Mouse (Mus musculus) granulocyte monocyte progenitor cell, adult 5-6 weeks (primary cell): ENCODE data around the gene Mst1. TPM values are rescaled to one million over a fixed set of nuclear protein-coding genes. Genes with fewer than 3 reads are reported as not detected.
A peak's percentile ranks its signal among the peaks of the same experiment; 100 is the strongest.

Experiments used
- ATAC-seq: replicated peaks from 2 replicates; pipeline ENCODE4 v1.8.0; 2016; ENCODE audit warnings: mild to moderate bottlenecking, moderate TSS enrichment, inconsistent platforms; ENCODE audit not compliant: poor library complexity, severe bottlenecking
- total RNA-seq, 2 experiments: library from RNA; stranded (forward) in 1 of 2; stranded (reverse) in 1 of 2; fragments of 200-712, 200-1000 nt in 1 of 2; fragments of >200 nt in 1 of 2; fragmentation: Nextera tagmentation in 1 of 2; gene quantifications; 2 replicates each; pipeline ENCODE4 v1.2.3; 2014 to 2017

The Mst1 gene
- total RNA-seq, 2 experiments from 2014 or later, result 0.67 to 1.6 TPM

DNA sequence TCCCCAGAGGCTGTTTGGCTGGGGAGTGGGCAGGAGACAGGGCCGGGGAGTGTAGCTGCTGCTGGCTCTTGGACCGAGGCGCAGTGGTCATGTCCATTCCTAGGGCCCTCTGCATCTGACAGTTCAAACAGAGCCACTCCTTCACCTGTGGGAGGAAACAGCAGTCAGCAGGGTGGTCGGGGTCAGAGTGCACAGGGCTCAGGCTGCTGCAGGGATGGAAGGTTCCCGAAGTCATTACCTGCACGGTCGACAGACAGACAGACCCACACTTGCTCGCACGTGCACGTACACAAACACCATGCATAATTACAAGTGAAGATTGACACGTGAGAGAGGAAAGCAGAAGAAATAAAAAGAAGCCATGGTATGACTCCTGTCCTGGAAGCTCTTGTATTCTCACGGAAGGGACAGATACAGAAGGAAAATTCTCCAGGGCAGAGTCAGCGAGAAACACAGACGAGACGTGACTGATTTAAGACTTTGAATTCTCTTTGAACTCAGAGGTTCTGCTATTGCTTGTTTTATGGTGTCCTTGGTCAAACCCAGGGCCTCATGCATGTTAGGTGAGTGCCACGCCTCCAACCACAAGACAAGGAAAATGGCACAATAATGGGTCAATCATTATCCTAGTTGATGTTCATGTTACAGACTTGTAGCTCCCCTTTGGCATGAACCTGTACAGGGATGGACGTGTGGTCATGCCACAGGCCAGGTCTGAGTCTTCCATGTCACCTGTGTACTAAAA, 46.4 kb downstream of the Mst1 start:
- no peak for ATAC-seq

GRCm38 (mm10) chr9:108128248-108128647, 48.0 kb downstream of the Mst1 start:
- no peak for ATAC-seq

- peak; percentile 52; the same call in 1 of the 2 replicates for ATAC-seq
Measured at GRCm38 (mm10) chr9:108129042-108129948, 49.1 kb downstream of the Mst1 start.

- no peak for ATAC-seq
Measured at GRCm38 (mm10) chr9:108131502-108131901, 51.3 kb downstream of the Mst1 start.

- no peak for ATAC-seq
Measured at GRCm38 (mm10) chr9:108132373-108132772, 52.1 kb downstream of the Mst1 start.

DNA sequence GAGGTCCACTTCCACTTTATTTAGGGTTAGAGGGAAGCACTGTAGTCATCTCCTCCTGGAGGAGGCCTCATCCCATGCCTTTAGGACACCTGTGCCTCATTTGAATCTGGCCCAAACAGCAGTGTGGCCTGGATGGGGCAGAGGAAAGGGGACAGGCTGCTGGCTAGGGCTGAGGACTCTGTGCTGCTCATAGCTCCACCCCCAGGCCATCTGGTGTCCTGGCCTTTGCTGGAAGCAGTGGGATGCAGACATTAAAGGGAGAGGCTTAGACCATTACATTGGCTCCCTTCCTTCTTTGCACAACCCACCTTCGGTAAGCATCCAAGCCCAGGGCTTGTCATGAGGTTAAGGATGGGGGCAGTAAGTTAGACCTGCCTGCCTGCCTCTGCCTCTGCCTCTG, 53.2 kb downstream of the Mst1 start:
- no peak for ATAC-seq

Other genes with a start within 250 kb of the Mst1 start
- gene Rbm6, start 207.2 kb upstream of the Mst1 start, total RNA-seq (2014; fragmentation: Nextera tagmentation), result 99.9 and 115 TPM in 2 replicates
- gene Rbm6, start 207.2 kb upstream of the Mst1 start, total RNA-seq (2017), result 110 and 125 TPM in 2 replicates
- gene Mon1a, start 192.3 kb upstream of the Mst1 start, total RNA-seq (2014; fragmentation: Nextera tagmentation), result 6.1 and 9.3 TPM in 2 replicates
- gene Mon1a, start 192.3 kb upstream of the Mst1 start, total RNA-seq (2017), result 16.5 and 19.5 TPM in 2 replicates
- not detected in 2 replicates for gene Mst1r, start 173.6 kb upstream of the Mst1 start, total RNA-seq (2014; fragmentation: Nextera tagmentation)
- gene Mst1r, start 173.6 kb upstream of the Mst1 start, total RNA-seq (2017), result 0.26 and 6.3 TPM in 2 replicates
- not detected in 2 replicates for gene Actl11, start 152.0 kb upstream of the Mst1 start, total RNA-seq (2014; fragmentation: Nextera tagmentation)
- not detected in 2 replicates for gene Actl11, start 152.0 kb upstream of the Mst1 start, total RNA-seq (2017)
- not detected in 2 replicates for gene Camkv, start 144.8 kb upstream of the Mst1 start, total RNA-seq (2014; fragmentation: Nextera tagmentation)
- not detected in 2 replicates for gene Camkv, start 144.8 kb upstream of the Mst1 start, total RNA-seq (2017)
- 11.1 and 19.4 TPM in 2 replicates for gene Traip, start 130.3 kb upstream of the Mst1 start, total RNA-seq (2014; fragmentation: Nextera tagmentation)
- gene Traip, start 130.3 kb upstream of the Mst1 start, total RNA-seq (2017), result 24.0 and 29.7 TPM in 2 replicates
- gene Uba7, start 104.9 kb upstream of the Mst1 start, total RNA-seq (2014; fragmentation: Nextera tagmentation), result 79.1 and 88.9 TPM in 2 replicates
- gene Uba7, start 104.9 kb upstream of the Mst1 start, total RNA-seq (2017), result 21.4 and 33.4 TPM in 2 replicates
- 0.47 TPM in 1 of 2 replicates, not detected in the other for gene Gm20661, start 97.4 kb upstream of the Mst1 start, total RNA-seq (2014; fragmentation: Nextera tagmentation)
- gene Gm20661, start 97.4 kb upstream of the Mst1 start, total RNA-seq (2017), result not detected in 2 replicates
- 16.7 and 29.9 TPM in 2 replicates for gene Inka1, start 94.6 kb upstream of the Mst1 start, total RNA-seq (2014; fragmentation: Nextera tagmentation)
- gene Inka1, start 94.6 kb upstream of the Mst1 start, total RNA-seq (2017), result 18.6 and 23.2 TPM in 2 replicates
- gene Cdhr4, start 87.9 kb upstream of the Mst1 start, total RNA-seq (2014; fragmentation: Nextera tagmentation), result 3.0 TPM in 1 of 2 replicates, not detected in the other
- 0.69 TPM in 1 of 2 replicates, not detected in the other for gene Cdhr4, start 87.9 kb upstream of the Mst1 start, total RNA-seq (2017)
- gene Gm20662, start 84.1 kb upstream of the Mst1 start, total RNA-seq (2014; fragmentation: Nextera tagmentation), result 0.62 and 5.3 TPM in 2 replicates
- not detected in 2 replicates for gene Gm20662, start 84.1 kb upstream of the Mst1 start, total RNA-seq (2017)
- gene Ip6k1, start 77.9 kb upstream of the Mst1 start, total RNA-seq (2014; fragmentation: Nextera tagmentation), result 27.1 TPM in 2 replicates
- gene Ip6k1, start 77.9 kb upstream of the Mst1 start, total RNA-seq (2017), result 31.6 and 42.7 TPM in 2 replicates
- gene Gmppb, start 31.2 kb upstream of the Mst1 start, total RNA-seq (2014; fragmentation: Nextera tagmentation), result 14.1 and 15.1 TPM in 2 replicates
- gene Gmppb, start 31.2 kb upstream of the Mst1 start, total RNA-seq (2017), result 16.1 and 41.8 TPM in 2 replicates
- gene Amigo3, start 27.3 kb upstream of the Mst1 start, total RNA-seq (2014; fragmentation: Nextera tagmentation), result 2.2 and 3.4 TPM in 2 replicates
- gene Amigo3, start 27.3 kb upstream of the Mst1 start, total RNA-seq (2017), result 2.2 and 3.1 TPM in 2 replicates
- 64.5 and 75.3 TPM in 2 replicates for gene Rnf123, start 2.9 kb downstream of the Mst1 start, total RNA-seq (2014; fragmentation: Nextera tagmentation)
- 29.7 and 30.3 TPM in 2 replicates for gene Rnf123, start 2.9 kb downstream of the Mst1 start, total RNA-seq (2017)
- 72.6 and 79.0 TPM in 2 replicates for gene Apeh, start 14.2 kb downstream of the Mst1 start, total RNA-seq (2014; fragmentation: Nextera tagmentation)
- 75.8 and 83.2 TPM in 2 replicates for gene Apeh, start 14.2 kb downstream of the Mst1 start, total RNA-seq (2017)
- 6.2 and 9.0 TPM in 2 replicates for gene Bsn, start 109.9 kb downstream of the Mst1 start, total RNA-seq (2014; fragmentation: Nextera tagmentation)
- gene Bsn, start 109.9 kb downstream of the Mst1 start, total RNA-seq (2017), result 3.2 and 3.7 TPM in 2 replicates
- 12.5 and 20.8 TPM in 2 replicates for gene Dag1, start 183.5 kb downstream of the Mst1 start, total RNA-seq (2014; fragmentation: Nextera tagmentation)
- 3.3 and 4.6 TPM in 2 replicates for gene Dag1, start 183.5 kb downstream of the Mst1 start, total RNA-seq (2017)
- 8.7 and 9.8 TPM in 2 replicates for gene Nicn1, start 210.0 kb downstream of the Mst1 start, total RNA-seq (2014; fragmentation: Nextera tagmentation)
- 5.2 and 10.7 TPM in 2 replicates for gene Nicn1, start 210.0 kb downstream of the Mst1 start, total RNA-seq (2017)
- gene Amt, start 216.4 kb downstream of the Mst1 start, total RNA-seq (2014; fragmentation: Nextera tagmentation), result 0.19 and 0.70 TPM in 2 replicates
- 1.8 TPM in 1 of 2 replicates, not detected in the other for gene Amt, start 216.4 kb downstream of the Mst1 start, total RNA-seq (2017)
- 256 and 296 TPM in 2 replicates for gene Rhoa, start 225.7 kb downstream of the Mst1 start, total RNA-seq (2014; fragmentation: Nextera tagmentation)
- 242 and 247 TPM in 2 replicates for gene Rhoa, start 225.7 kb downstream of the Mst1 start, total RNA-seq (2017)
- gene Tcta, start 225.7 kb downstream of the Mst1 start, total RNA-seq (2014; fragmentation: Nextera tagmentation), result 13.7 and 16.6 TPM in 2 replicates
- gene Tcta, start 225.7 kb downstream of the Mst1 start, total RNA-seq (2017), result 4.1 and 6.7 TPM in 2 replicates